Mouse (Mus musculus): ENCODE results near the gene Hdac5. TPM values are rescaled to one million over a fixed set of nuclear protein-coding genes. Genes with fewer than 3 reads are reported as not detected.

Gene Hdac5
- total and polyA plus RNA-seq, 3 experiments, result 24.4 to 42.8 (median 30.7) TPM

GRCm38 (mm10) chr11:102156039-102156785 is 73.8 kb downstream of the Hdac5 start, which contains the start of gene Tmem101:
Gene Tmem101, minus strand, starts transcription at chr11:102156404.
- Histone ChIP-seq H3K36me3 (replicated peaks) (peaks cover 48% of the 10 kb centered on the region), H3K27me3 (ENCODE audit: insufficient read depth, low read length) (no peaks in the 10 kb centered on the region), H3K4me1 (ENCODE audit: insufficient read depth, low read depth, low read length) (peaks cover 23% of the 10 kb centered on the region), H3K9me3 (replicated peaks) (no peaks in the 10 kb centered on the region), H3K4me3 (ENCODE audit: low read depth, low read length) (peak within 1 kb of the TSS; percentile 87)
- ATAC-seq (ENCODE audit: extremely low read depth, insufficient number of reproducible peaks, low FRiP score, poor library complexity, severe bottlenecking) (peak; percentile 73), DNase-seq (ENCODE audit: low spot score) (peak; percentile 82)
- TF ChIP-seq CTCF (IDR thresholded peaks at IDR 0.05; ENCODE audit: low read depth, low read length) (no peak), GATA2 (IDR thresholded peaks at IDR 0.05; ENCODE audit: borderline replicate concordance, low read depth, low read length) (no peak), GATA1 (IDR thresholded peaks at IDR 0.05; ENCODE audit: borderline replicate concordance, low read length) (no peak), TAL1 (conservative IDR thresholded peaks at IDR 0.05; ENCODE audit: low read depth, low read length) (no peak), POLR2AphosphoS5 (IDR thresholded peaks at IDR 0.05; ENCODE audit: insufficient replicate concordance, low read depth, low read length) (no peak)

GRCm38 (mm10) chr11:102147213-102147989 is 82.6 kb downstream of the Hdac5 start:
- peaks cover 9% of the 10 kb centered on the region for H3K9me3 ChIP-seq (replicated peaks)
- DNase-seq (ENCODE audit: low spot score) (no peak), ATAC-seq (ENCODE audit: extremely low read depth, insufficient number of reproducible peaks, low FRiP score, poor library complexity, severe bottlenecking) (no peak)
- H3K27me3 ChIP-seq (ENCODE audit: insufficient read depth, low read length), result peaks cover 52% of the 10 kb centered on the region
- no peak overlapping the region for H3K4me3 ChIP-seq (ENCODE audit: low read depth, low read length)
- TF ChIP-seq TAL1 (conservative IDR thresholded peaks at IDR 0.05; ENCODE audit: low read depth, low read length) (no peak), GATA1 (IDR thresholded peaks at IDR 0.05; ENCODE audit: borderline replicate concordance, low read length) (no peak), POLR2AphosphoS5 (IDR thresholded peaks at IDR 0.05; ENCODE audit: insufficient replicate concordance, low read depth, low read length) (no peak), GATA2 (IDR thresholded peaks at IDR 0.05; ENCODE audit: borderline replicate concordance, low read depth, low read length) (no peak), CTCF (IDR thresholded peaks at IDR 0.05; ENCODE audit: low read depth, low read length) (no peak)
- peaks cover 4% of the 10 kb centered on the region for H3K36me3 ChIP-seq (replicated peaks)
- H3K4me1 ChIP-seq (ENCODE audit: insufficient read depth, low read depth, low read length), result peaks cover 14% of the 10 kb centered on the region

GRCm38 (mm10) chr11:102146531-102146930 is 83.4 kb downstream of the Hdac5 start:
- Histone ChIP-seq H3K9me3 (replicated peaks) (peaks cover 9% of the 10 kb centered on the region), H3K4me1 (ENCODE audit: insufficient read depth, low read depth, low read length) (peaks cover 14% of the 10 kb centered on the region), H3K27me3 (ENCODE audit: insufficient read depth, low read length) (peaks cover 52% of the 10 kb centered on the region), H3K36me3 (replicated peaks) (peaks cover under 1% of the 10 kb centered on the region), H3K4me3 (ENCODE audit: low read depth, low read length) (no peak overlapping the region)
- ATAC-seq (ENCODE audit: extremely low read depth, insufficient number of reproducible peaks, low FRiP score, poor library complexity, severe bottlenecking) (no peak), DNase-seq (ENCODE audit: low spot score) (no peak)
- TF ChIP-seq GATA1 (IDR thresholded peaks at IDR 0.05; ENCODE audit: borderline replicate concordance, low read length), result no peak
- no peak for TF ChIP-seq CTCF (IDR thresholded peaks at IDR 0.05; ENCODE audit: low read depth, low read length)
- no peak for TF ChIP-seq TAL1 (conservative IDR thresholded peaks at IDR 0.05; ENCODE audit: low read depth, low read length)
- TF ChIP-seq GATA2 (IDR thresholded peaks at IDR 0.05; ENCODE audit: borderline replicate concordance, low read depth, low read length), result no peak
- TF ChIP-seq POLR2AphosphoS5 (IDR thresholded peaks at IDR 0.05; ENCODE audit: insufficient replicate concordance, low read depth, low read length), result no peak

GRCm38 (mm10) chr11:102146005-102146404 is 84.0 kb downstream of the Hdac5 start:
- no peaks in the 10 kb centered on the region for H3K36me3 ChIP-seq (replicated peaks)
- ATAC-seq (ENCODE audit: extremely low read depth, insufficient number of reproducible peaks, low FRiP score, poor library complexity, severe bottlenecking) (no peak), DNase-seq (ENCODE audit: low spot score) (no peak)
- no peak overlapping the region for H3K4me3 ChIP-seq (ENCODE audit: low read depth, low read length)
- peaks cover 52% of the 10 kb centered on the region for H3K27me3 ChIP-seq (ENCODE audit: insufficient read depth, low read length)
- H3K4me1 ChIP-seq (ENCODE audit: insufficient read depth, low read depth, low read length), result peaks cover 14% of the 10 kb centered on the region
- peaks cover 9% of the 10 kb centered on the region for H3K9me3 ChIP-seq (replicated peaks)
- TF ChIP-seq POLR2AphosphoS5 (IDR thresholded peaks at IDR 0.05; ENCODE audit: insufficient replicate concordance, low read depth, low read length), result no peak
- no peak for TF ChIP-seq TAL1 (conservative IDR thresholded peaks at IDR 0.05; ENCODE audit: low read depth, low read length)
- no peak for TF ChIP-seq CTCF (IDR thresholded peaks at IDR 0.05; ENCODE audit: low read depth, low read length)
- no peak for TF ChIP-seq GATA1 (IDR thresholded peaks at IDR 0.05; ENCODE audit: borderline replicate concordance, low read length)
- TF ChIP-seq GATA2 (IDR thresholded peaks at IDR 0.05; ENCODE audit: borderline replicate concordance, low read depth, low read length), result no peak

GRCm38 (mm10) chr11:102145471-102146001 is 84.4 kb downstream of the Hdac5 start, which contains the start of gene Nags:
Gene Nags, plus strand, starts transcription at chr11:102145513.
- Histone ChIP-seq H3K9me3 (replicated peaks) (peaks cover 9% of the 10 kb centered on the region), H3K4me3 (ENCODE audit: low read depth, low read length) (0 out of 2 replicates have a peak within 1 kb of the TSS, but pooled peaks have one; percentile 7), H3K36me3 (replicated peaks) (no peaks in the 10 kb centered on the region), H3K27me3 (ENCODE audit: insufficient read depth, low read length) (peaks cover 52% of the 10 kb centered on the region), H3K4me1 (ENCODE audit: insufficient read depth, low read depth, low read length) (peaks cover 14% of the 10 kb centered on the region)
- no peak for DNase-seq (ENCODE audit: low spot score)
- TF ChIP-seq TAL1 (conservative IDR thresholded peaks at IDR 0.05; ENCODE audit: low read depth, low read length), result no peak
- no peak for TF ChIP-seq GATA2 (IDR thresholded peaks at IDR 0.05; ENCODE audit: borderline replicate concordance, low read depth, low read length)
- TF ChIP-seq GATA1 (IDR thresholded peaks at IDR 0.05; ENCODE audit: borderline replicate concordance, low read length), result no peak
- TF ChIP-seq POLR2AphosphoS5 (IDR thresholded peaks at IDR 0.05; ENCODE audit: insufficient replicate concordance, low read depth, low read length), result no peak
- TF ChIP-seq CTCF (IDR thresholded peaks at IDR 0.05; ENCODE audit: low read depth, low read length), result no peak
- no peak for ATAC-seq (ENCODE audit: extremely low read depth, insufficient number of reproducible peaks, low FRiP score, poor library complexity, severe bottlenecking)

Data from G1E (cell line).